Mouse (Mus musculus) natural killer cell, adult 2 months (primary cell): ENCODE measurements at regions not wholly inside any gene's neighbourhood (a gene's known extent, or its start where the extent isn't known, plus 50 kb on each side); places are given as distances from the start of the nearest gene placed in this dataset.

Source experiments
- DNase-seq, 2 experiments: peaks; one replicate each; pipeline ENCODE4 v3.0.0; 2022; ENCODE audit warnings: low spot score in 2 of 2

- DNase-seq: no peak
These were observed 179.8 kb downstream of the 4933412E24Rik start for GRCm38 (mm10) chr15:59836631-59837030.

GRCm38 (mm10) chr15:59833232-59833631 lies 183.2 kb downstream of the 4933412E24Rik start:
- no peak for DNase-seq

DNA sequence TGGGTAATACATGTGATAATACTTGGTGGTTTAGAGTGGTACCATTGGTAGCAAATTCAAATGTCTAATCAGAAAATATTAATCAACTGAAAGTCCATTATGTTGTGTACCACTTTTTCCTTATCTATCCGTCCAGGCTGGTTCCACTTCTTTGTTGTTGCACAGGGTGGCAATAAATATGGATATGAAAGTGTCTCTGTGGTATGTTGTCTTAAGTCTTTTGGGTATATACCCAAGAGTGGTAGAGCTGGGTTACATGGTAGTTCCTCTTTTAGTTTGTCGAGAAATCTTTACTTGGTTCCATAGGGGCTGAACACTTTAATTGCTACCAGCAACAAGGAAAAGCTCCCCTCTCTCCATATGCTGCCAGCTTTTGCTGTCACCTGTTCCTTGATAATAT lies 184.9 kb downstream of the 4933412E24Rik start:
- no peak for DNase-seq

- no peak for DNase-seq
These were observed 185.6 kb downstream of the 4933412E24Rik start for GRCm38 (mm10) chr15:59830553-59831462.

- DNase-seq: peak; percentile 12 to 54
These were observed 188.0 kb downstream of the 4933412E24Rik start for GRCm38 (mm10) chr15:59828421-59828820.

GRCm38 (mm10) chr15:59826164-59826950 lies 190.1 kb downstream of the 4933412E24Rik start:
- no peak for DNase-seq

DNA sequence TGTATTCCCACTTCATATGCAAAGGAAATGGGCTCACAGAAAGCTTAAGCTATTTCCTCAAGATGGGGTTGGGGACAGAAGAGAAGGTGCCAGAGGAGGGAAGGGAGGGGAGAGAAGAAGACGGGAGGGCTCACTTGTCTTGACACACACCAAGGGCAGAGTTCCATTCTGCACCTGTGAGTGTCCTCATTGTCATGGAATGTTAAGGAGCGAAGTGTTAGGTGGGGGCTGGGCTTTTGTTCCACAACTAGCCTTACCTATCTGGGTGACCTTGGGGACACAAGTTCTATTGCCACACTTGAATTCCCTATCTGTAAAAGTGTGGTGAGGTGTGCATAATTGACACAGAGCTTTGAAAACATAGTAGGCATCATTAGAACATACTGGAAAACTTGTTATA lies 192.5 kb downstream of the 4933412E24Rik start:
- DNase-seq: no peak

GRCm38 (mm10) chr15:59822995-59823681 lies 193.3 kb downstream of the 4933412E24Rik start:
- no peak for DNase-seq

DNA sequence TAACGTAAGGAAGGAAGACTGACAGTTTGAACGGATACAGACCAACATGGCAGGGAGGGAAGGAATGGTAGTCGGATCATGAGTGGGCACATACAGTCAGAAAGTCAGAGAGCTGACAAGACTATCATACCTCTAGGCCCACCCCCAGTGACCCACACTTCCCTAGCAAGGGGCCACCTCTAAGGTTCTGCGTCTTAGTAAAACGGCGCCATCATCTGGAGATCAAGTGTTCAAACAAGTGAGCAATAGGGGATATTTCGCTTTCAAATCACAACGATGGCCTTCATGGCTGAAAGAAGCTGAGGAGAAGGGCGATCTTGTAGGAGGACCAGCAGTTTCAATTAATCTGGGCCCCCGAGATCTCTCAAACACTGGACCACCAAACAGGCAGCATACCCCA lies 196.1 kb downstream of the 4933412E24Rik start:
- no peak for DNase-seq

DNA sequence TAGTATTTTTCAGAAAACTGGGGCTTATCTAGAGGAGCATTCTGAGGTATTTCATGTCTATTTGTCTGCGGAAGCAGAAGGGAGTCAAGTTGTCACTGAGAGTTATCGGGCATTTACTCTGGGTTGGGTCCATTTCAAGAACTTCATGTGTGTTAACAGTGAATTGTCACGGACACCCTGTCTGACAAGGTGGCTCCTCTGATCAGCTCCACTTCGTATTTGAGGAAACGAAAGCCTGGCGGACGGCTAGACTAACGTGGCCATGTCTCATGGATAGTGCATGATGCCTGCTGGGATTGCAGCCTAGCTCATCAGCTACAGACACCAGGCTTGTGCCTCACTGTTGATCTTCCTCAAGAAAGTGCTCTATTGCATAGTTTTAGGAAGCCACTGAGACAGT lies 200.4 kb downstream of the 4933412E24Rik start:
- DNase-seq: no peak

DNA sequence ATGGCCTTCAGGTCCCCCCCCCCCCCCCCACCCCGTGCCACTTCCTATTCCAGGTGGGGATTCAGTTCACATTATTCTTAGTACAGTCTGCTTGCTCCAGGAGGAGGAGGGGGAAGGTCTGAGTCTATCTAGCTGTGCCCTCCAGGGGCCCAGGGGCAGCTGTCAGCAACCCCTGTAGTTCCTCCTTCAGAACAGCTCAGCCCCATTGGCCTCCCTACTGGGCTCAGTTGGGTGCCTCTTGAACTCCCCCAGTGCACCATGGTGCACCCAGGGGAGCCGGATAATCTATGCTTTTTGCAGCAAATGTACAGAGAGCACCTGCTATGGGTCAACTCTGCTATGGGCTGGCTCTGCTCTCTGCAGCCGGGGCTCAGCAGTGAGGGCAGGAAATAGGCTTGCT lies 204.8 kb downstream of the 4933412E24Rik start:
- peak in 1 of 2 experiments; percentile 21 for DNase-seq

- DNase-seq: no peak
These were observed 207.1 kb downstream of the 4933412E24Rik start for GRCm38 (mm10) chr15:59809361-59809760.

DNA sequence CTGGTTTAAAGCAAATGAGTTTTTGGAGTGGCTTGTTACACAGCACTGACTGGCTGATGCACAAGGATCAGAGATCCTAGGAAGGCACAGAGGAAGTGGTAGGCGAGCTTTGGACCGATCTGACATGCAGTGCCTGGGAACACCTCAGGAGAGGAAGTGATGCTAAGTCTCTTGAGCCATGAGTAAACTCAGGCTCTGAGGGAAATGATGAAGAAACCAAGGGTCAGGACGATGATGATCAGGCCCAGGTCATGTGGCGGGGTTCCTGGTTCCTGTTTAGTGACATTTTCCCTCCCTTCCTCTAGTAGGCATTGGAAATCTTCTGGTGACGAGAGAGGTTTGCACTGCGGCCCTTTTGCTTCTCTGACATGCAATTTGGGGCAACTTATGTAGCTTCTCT lies 208.7 kb downstream of the 4933412E24Rik start:
- DNase-seq: no peak

- no peak for DNase-seq
These were observed 210.6 kb downstream of the 4933412E24Rik start for GRCm38 (mm10) chr15:59805771-59806170.

GRCm38 (mm10) chr15:59804821-59805220 lies 211.6 kb downstream of the 4933412E24Rik start:
- no peak for DNase-seq

- DNase-seq: no peak
These were observed 212.0 kb downstream of the 4933412E24Rik start for GRCm38 (mm10) chr15:59804394-59804793.

DNA sequence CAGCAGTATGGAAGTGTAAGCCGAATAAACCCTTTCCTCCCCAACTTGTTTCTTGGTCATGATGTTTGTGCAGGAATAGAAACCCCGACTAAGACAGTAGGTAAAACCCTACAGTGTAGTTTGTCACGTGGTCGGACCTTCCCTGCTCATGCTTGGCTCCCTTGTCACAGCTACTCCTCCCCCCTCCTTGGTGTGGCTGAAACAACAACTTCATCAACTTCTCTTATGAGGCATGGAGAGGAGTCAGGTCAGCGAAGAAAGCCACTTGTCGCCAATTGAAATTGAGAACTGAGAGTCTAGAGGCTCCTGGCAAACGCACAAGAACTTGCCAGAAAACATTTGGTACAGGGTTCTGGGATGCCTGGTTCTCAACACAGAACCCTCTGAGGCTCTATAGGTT lies 214.1 kb downstream of the 4933412E24Rik start:
- DNase-seq: no peak

DNA sequence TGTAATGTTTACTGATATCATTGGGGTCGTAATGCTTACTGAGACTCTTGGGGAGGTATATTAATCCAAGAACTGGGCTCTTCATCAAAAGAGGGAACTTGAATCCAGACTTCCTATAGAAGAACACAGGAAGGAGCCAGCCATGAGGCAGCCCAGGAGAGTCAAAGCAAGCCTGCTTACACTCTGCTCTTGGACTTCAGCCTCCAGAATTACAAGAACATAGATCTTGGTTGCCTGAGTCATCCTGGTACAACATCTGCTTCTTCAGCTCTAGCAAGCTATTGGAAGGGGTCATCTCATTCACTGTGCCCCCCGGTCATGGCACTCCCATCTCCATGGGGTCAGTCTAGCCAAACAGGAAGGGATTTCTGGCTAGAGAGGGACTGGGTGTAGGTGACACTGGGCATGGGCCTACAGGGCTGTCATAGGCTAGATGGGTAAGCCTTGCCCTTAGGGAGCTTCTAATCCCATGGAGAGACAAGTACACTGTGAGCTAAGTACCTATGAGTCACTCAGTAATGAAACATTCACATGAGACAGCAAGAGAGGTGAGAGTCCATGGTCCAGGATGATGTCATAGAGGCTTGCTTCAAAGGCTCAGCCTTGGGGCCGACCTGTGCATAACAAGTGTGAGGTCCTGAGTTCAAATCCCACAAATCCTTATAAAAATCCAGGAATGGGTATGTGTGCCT lies 217.1 kb downstream of the 4933412E24Rik start:
- DNase-seq: no peak

DNA sequence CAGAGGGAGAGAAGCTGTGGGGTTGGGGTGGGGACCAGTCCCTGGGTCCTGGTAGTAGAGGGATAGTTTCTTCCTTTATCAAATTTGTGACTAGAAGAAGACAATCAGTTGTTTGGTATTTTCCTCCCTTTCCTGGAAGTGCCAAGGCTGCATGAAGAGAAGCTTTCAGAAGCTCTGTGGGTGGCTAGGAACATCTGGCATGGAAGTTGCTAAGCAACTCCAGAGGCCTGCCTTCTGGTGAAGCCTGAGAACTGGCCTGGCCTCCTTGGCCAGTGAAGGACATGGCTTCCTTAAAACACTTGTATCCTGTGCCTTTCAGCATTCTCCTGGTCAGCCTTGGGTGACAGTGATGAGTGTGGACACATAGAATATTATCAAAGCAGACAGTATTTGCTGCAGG lies 217.9 kb downstream of the 4933412E24Rik start:
- DNase-seq: no peak

GRCm38 (mm10) chr15:59795717-59796116 lies 220.7 kb downstream of the 4933412E24Rik start:
- peak; percentile 80 to 83 for DNase-seq

DNA sequence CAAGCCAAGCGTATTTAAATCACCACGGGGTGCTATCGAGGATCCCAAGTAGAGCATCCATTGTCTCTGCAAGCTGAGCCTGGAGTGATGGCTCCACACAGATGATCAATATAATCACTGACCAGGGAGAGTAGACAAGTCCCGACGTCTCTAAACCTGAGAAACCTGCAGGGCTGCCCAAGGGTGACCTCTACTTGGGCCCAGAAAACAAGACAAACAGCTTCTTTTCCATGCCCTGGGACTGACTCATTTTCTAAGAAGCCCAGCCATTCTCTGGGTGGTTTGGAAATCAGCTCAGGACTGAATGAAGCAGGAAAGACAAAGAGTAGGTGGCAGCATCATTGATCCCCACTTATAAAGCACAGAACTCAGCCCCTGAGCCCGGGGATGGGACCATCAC lies 221.5 kb downstream of the 4933412E24Rik start:
- no peak for DNase-seq
